ENCODE assay signal across 9 mouse cellular contexts in the genomic region with DNA sequence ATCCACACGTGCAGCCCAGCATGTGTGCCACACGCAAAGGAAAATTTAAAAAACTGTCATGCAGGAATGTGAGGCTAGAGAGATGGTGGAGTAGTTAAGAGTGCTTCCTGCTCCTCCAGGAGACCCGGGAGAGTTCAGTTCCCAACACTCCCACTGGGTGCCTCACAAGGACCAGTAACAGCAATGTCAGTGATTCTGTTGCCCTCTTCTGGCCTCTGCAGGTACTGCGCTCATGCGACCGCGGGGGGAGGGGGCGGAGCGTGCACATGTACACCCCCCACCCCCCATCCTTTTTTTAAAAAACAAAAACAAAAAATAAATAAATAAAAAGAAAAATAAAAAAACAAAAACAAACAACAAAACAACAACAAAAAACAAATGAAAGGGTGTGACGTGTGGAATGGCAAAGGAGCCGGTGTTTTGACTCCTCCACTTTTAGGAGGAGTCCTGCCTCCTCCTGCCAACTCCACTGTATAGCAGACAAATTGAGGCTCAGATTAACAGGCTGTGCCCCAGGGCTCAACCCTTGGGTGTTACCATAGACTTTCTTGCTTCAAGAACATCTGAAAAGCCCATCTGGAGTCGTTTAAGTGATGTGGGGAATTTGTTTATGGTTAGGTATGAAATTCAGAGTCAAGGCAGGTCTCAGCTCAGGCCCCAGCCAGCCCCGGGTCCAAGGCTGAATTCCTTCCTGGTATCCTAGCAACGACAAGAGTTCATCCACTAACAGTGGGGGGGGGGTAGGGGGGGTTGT. TPM values are rescaled to one million over a fixed set of nuclear protein-coding genes. Genes with fewer than 3 reads are reported as not detected.
A peak's percentile ranks its signal among the peaks of the same experiment; 100 is the strongest.
DNase-seq lines count a peak whose midpoint lies in the region; ATAC-seq and TF ChIP-seq lines count a peak whose summit lies in the region.
"Had no signal": no experiment of that assay in that cellular context is flagged by ENCODE, and none has a peak within 500 bp of the region (broad histone marks: within the 10 kb centered on the region; RNA-seq: fewer than 3 reads in every experiment).

No protein-coding gene starts in this region.

- peak; percentile 63; the same call in 1 of the 2 replicates for ATAC-seq in lung, embryonic 16.5 days (ENCODE audit: low read depth)

- no peaks in the 10 kb centered on the region for H3K9me3 ChIP-seq in MEL (replicated peaks; ENCODE audit: insufficient read depth, low read length)
- no peaks in the 10 kb centered on the region for H3K9me3 ChIP-seq in lung, embryonic 16.5 days (ENCODE audit: control insufficient read depth, low read length)

- TF ChIP-seq RAD21 in MEL (IDR thresholded peaks at IDR 0.05; ENCODE audit: low read depth, low read length), result peak; percentile 72

- no peak overlapping the region for H3K9ac ChIP-seq in MEL (ENCODE audit: control insufficient read depth, low read depth, low read length, poor library complexity, severe bottlenecking)
- H3K9ac ChIP-seq in lung, embryonic 16.5 days (ENCODE audit: low read length), result no peak overlapping the region

- 4% methylated on average over 14 of the region's 14 CpGs for WGBS in lung, embryonic 16.5 days

- no peak for TF ChIP-seq POLR2A in MEL (IDR thresholded peaks at IDR 0.05; ENCODE audit: control insufficient read depth in 1 of 2, insufficient read depth in 1 of 2, low read depth in 1 of 2, low read length in 2 of 2, poor library complexity in 1 of 2)

- DNase-seq in A20 (ENCODE audit: low read depth, low spot score), result peak; percentile 71
- DNase-seq in MEL (ENCODE audit: low read depth, low spot score), result peak; percentile 75
- DNase-seq in cerebellum, adult 9-11 months, result peak; percentile 33
- DNase-seq in gastrocnemius, adult 2 months, result peak; percentile 70
- DNase-seq in layer of hippocampus, adult 11-12 months (ENCODE audit: low spot score), result peak; percentile 77
- DNase-seq in right cerebral cortex, postnatal 25 days, result peak; percentile 54
- no peak for DNase-seq in c-Kit-positive CD71-positive TER-119-positive erythroid progenitor cells, embryonic 14.5 days (ENCODE audit: low spot score)

- no peak overlapping the region for H3K4me3 ChIP-seq in MEL (ENCODE audit: control insufficient read depth in 1 of 2, insufficient read depth in 1 of 2, low read depth in 2 of 2, low read length in 2 of 2)
- no peak overlapping the region for H3K4me3 ChIP-seq in gastrocnemius, adult 2 months
- no peak overlapping the region for H3K4me3 ChIP-seq in lung, embryonic 16.5 days (ENCODE audit: low read length)

- no peak overlapping the region for H3K27ac ChIP-seq in MEL (ENCODE audit: control insufficient read depth, low read depth, low read length)
- H3K27ac ChIP-seq in gastrocnemius, adult 2 months, result no peak overlapping the region
- H3K27ac ChIP-seq in lung, embryonic 16.5 days (ENCODE audit: low read length), result no peak overlapping the region
- H3K27ac ChIP-seq: macrophage had no signal

- H3K4me1 ChIP-seq in MEL (ENCODE audit: control insufficient read depth in 1 of 2, insufficient read depth in 2 of 2, low read length in 2 of 2), result peaks cover 0 to 4% of the 10 kb centered on the region in 2 experiments; a peak in 2 of 4 replicates
- no peaks in the 10 kb centered on the region for H3K4me1 ChIP-seq in lung, embryonic 16.5 days (replicated peaks; ENCODE audit: control insufficient read depth, insufficient read depth, low read length)

- no peak for TF ChIP-seq EP300 in MEL (IDR thresholded peaks at IDR 0.05; ENCODE audit: low read depth in 1 of 2, low read length in 2 of 2)

- peaks cover 0 to 5% of the 10 kb centered on the region in 2 experiments; a peak in 2 of 4 replicates for H3K27me3 ChIP-seq in MEL (ENCODE audit: control insufficient read depth in 1 of 2, insufficient read depth in 2 of 2, low read length in 2 of 2)
- no peaks in the 10 kb centered on the region for H3K27me3 ChIP-seq in lung, embryonic 16.5 days (ENCODE audit: control insufficient read depth, insufficient read depth, low read depth, low read length)

- TF ChIP-seq CTCF in MEL (IDR thresholded peaks at IDR 0.05 in 2 of 3, conservative IDR thresholded peaks at IDR 0.05 in 1 of 3; ENCODE audit: control insufficient read depth in 1 of 3, insufficient read depth in 1 of 3, low read depth in 2 of 3, low read length in 3 of 3, poor library complexity in 1 of 3, severe bottlenecking in 1 of 3), result peak; percentile 80 to 96 (median 92)
- peak; percentile 94 for TF ChIP-seq CTCF in gastrocnemius, adult 2 months (IDR thresholded peaks at IDR 0.05)

- no peak overlapping the region for H3K4me2 ChIP-seq in lung, embryonic 16.5 days (ENCODE audit: low read depth, low read length)

- H3K79me2 ChIP-seq in MEL (ENCODE audit: control insufficient read depth, insufficient read depth, low read length, poor library complexity), result no peaks in the 10 kb centered on the region

- intact Hi-C loops in gastrocnemius, adult 2 months (cut with DNase I), result loop anchor here (10.0 kb wide), 1 partner anchor 348 kb away; the partner anchor contains the start of gene Def6

- no peaks in the 10 kb centered on the region; a peak in 1 of 4 replicates for H3K36me3 ChIP-seq in MEL (ENCODE audit: control insufficient read depth in 1 of 2, insufficient read depth in 2 of 2, low read length in 2 of 2)
- H3K36me3 ChIP-seq in lung, embryonic 16.5 days (ENCODE audit: control insufficient read depth, insufficient read depth, low read length), result no peaks in the 10 kb centered on the region

TF ChIP-seq in MEL, 35 proteins besides CTCF, POLR2A, EP300 and RAD21 (continues in another document):
- TF ChIP-seq ZMIZ1 (IDR thresholded peaks at IDR 0.05; ENCODE audit: low read depth, low read length) (no peak), GABPA (IDR thresholded peaks at IDR 0.05; ENCODE audit: low read depth, low read length) (no peak), MAX (IDR thresholded peaks at IDR 0.05; ENCODE audit: low read length) (no peak), JUND (IDR thresholded peaks at IDR 0.05; ENCODE audit: low read depth, low read length) (no peak), MXI1 (IDR thresholded peaks at IDR 0.05; ENCODE audit: low read depth, low read length) (no peak), ZKSCAN1 (IDR thresholded peaks at IDR 0.05; ENCODE audit: low read depth, low read length) (no peak), USF1 (IDR thresholded peaks at IDR 0.05; ENCODE audit: low read depth, low read length) (0 out of 2 replicates have a peak, but pooled peaks have one; percentile 19), SIN3A (IDR thresholded peaks at IDR 0.05; ENCODE audit: low read length) (no peak), MAZ (IDR thresholded peaks at IDR 0.05; ENCODE audit: low read depth, low read length) (peak; percentile 69; the same call in 1 of the 2 replicates), KAT2A (conservative IDR thresholded peaks at IDR 0.05; ENCODE audit: low read depth, low read length) (no peak), ELF1 (IDR thresholded peaks at IDR 0.05; ENCODE audit: low read depth, low read length) (no peak), USF2 (IDR thresholded peaks at IDR 0.05; ENCODE audit: borderline replicate concordance in 1 of 2, insufficient read depth in 1 of 2, low read depth in 1 of 2, low read length in 2 of 2) (no peak), HCFC1 (IDR thresholded peaks at IDR 0.05; ENCODE audit: low read depth, low read length) (no peak), RCOR1 (IDR thresholded peaks at IDR 0.05; ENCODE audit: low read depth, low read length) (no peak), CHD2 (IDR thresholded peaks at IDR 0.05; ENCODE audit: low read length) (no peak), BHLHE40 (IDR thresholded peaks at IDR 0.05; ENCODE audit: borderline replicate concordance, low read depth, low read length) (peak; percentile 52), GATA1 (IDR thresholded peaks at IDR 0.05; ENCODE audit: low read depth, low read length) (no peak), E2F4 (IDR thresholded peaks at IDR 0.05; ENCODE audit: borderline replicate concordance, low read depth, low read length) (no peak), TAL1 (IDR thresholded peaks at IDR 0.05; ENCODE audit: low read length) (no peak), SMC3 (IDR thresholded peaks at IDR 0.05; ENCODE audit: low read depth, low read length) (peak; percentile 72), UBTF (IDR thresholded peaks at IDR 0.05; ENCODE audit: borderline replicate concordance, insufficient read depth, low read depth, low read length) (no peak), TCF12 (IDR thresholded peaks at IDR 0.05; ENCODE audit: low read depth, low read length) (no peak), MEF2A (IDR thresholded peaks at IDR 0.05; ENCODE audit: extremely low read depth, insufficient replicate concordance, low read depth, low read length, poor library complexity, severe bottlenecking) (no peak)

RNA-seq across cellular contexts. Expression of gene Clpsl2, which starts 4.0 kb away (rescaled TPM):
- not detected in 2 replicates for total RNA-seq in MEL (2012; rRNA removed)
- polyA plus RNA-seq in MEL (2012; ENCODE audit: insufficient read depth in 1 of 2, insufficient read length in 2 of 2, low read depth in 1 of 2, low replicate concordance in 2 of 2, missing spikeins in 1 of 2), result not detected
- total RNA-seq in gastrocnemius, adult 2 months (2021), result not detected
- polyA plus RNA-seq in lung, embryonic 16.5 days (2015; fragmentation: Nextera tagmentation; extraction: Ambion mirVana), result not detected in 2 replicates
- polyA plus RNA-seq: macrophage had no signal

RNA-seq across cellular contexts. Expression of gene Clps, which starts 7.3 kb away (rescaled TPM):
- not detected in 2 replicates for total RNA-seq in MEL (2012; rRNA removed)
- polyA plus RNA-seq in MEL (2012; ENCODE audit: insufficient read depth in 1 of 2, insufficient read length in 2 of 2, low read depth in 1 of 2, low replicate concordance in 2 of 2, missing spikeins in 1 of 2), result not detected
- total RNA-seq in gastrocnemius, adult 2 months (2021), result not detected
- 0.35 and 1.8 TPM in 2 replicates for polyA plus RNA-seq in lung, embryonic 16.5 days (2015; fragmentation: Nextera tagmentation; extraction: Ambion mirVana)
- polyA plus RNA-seq: macrophage had no signal

RNA-seq across cellular contexts. Expression of gene Lhfpl5, which starts 22.2 kb away (rescaled TPM):
- not detected in 2 replicates for total RNA-seq in MEL (2012; rRNA removed)
- under 1 TPM in 1 of 2 experiments, not detected in 1; 0.19 TPM for polyA plus RNA-seq in MEL (2012; ENCODE audit: insufficient read depth in 1 of 2, insufficient read length in 2 of 2, low read depth in 1 of 2, low replicate concordance in 2 of 2, missing spikeins in 1 of 2)
- not detected for total RNA-seq in gastrocnemius, adult 2 months (2021)
- 0.48 and 0.50 TPM in 2 replicates for polyA plus RNA-seq in lung, embryonic 16.5 days (2015; fragmentation: Nextera tagmentation; extraction: Ambion mirVana)
- polyA plus RNA-seq: macrophage had no signal

RNA-seq across cellular contexts. Expression of gene Armc12, which starts 22.6 kb away (rescaled TPM):
- not detected in 2 replicates for total RNA-seq in MEL (2012; rRNA removed)
- polyA plus RNA-seq in MEL (2012; ENCODE audit: insufficient read depth in 1 of 2, insufficient read length in 2 of 2, low read depth in 1 of 2, low replicate concordance in 2 of 2, missing spikeins in 1 of 2), result under 1 TPM in 1 of 2 experiments, not detected in 1; 0.15 TPM
- not detected for total RNA-seq in gastrocnemius, adult 2 months (2021)
- polyA plus RNA-seq in lung, embryonic 16.5 days (2015; fragmentation: Nextera tagmentation; extraction: Ambion mirVana), result not detected in 2 replicates
- polyA plus RNA-seq: macrophage had no signal

RNA-seq across cellular contexts. Expression of gene Fkbp5, which starts 35.9 kb away (rescaled TPM):
- total RNA-seq in MEL (2012; rRNA removed), result 16.5 and 16.6 TPM in 2 replicates
- 100 to 1,000 TPM in 1 of 2 experiments, 10 to 100 TPM in 1; 44.3 to 184 TPM for polyA plus RNA-seq in MEL (2012; ENCODE audit: insufficient read depth in 1 of 2, insufficient read length in 2 of 2, low read depth in 1 of 2, low replicate concordance in 2 of 2, missing spikeins in 1 of 2)
- total RNA-seq in gastrocnemius, adult 2 months (2021), result 100 to 1,000 TPM; 106 to 153 TPM
- polyA plus RNA-seq in lung, embryonic 16.5 days (2015; fragmentation: Nextera tagmentation; extraction: Ambion mirVana), result 38.5 and 43.8 TPM in 2 replicates
